Mouse (Mus musculus) liver, embryonic 12.5 days (tissue): Measurements from ENCODE around the gene Pdxdc1. TPM values are rescaled to one million over a fixed set of nuclear protein-coding genes. Genes with fewer than 3 reads are reported as not detected.
"Not testable (repeated sequence)": the region's sequence is repeated elsewhere in the genome, so short reads cannot be mapped to it uniquely, and the experiment has no call there.

Source experiments
- ATAC-seq: fragments of 200-750 bp; cut with Nextera tagmentation; 2 replicates; pipeline ENCODE4 v1.8.0; 2017; ENCODE audit warnings: moderate number of reproducible peaks, mild to moderate bottlenecking, moderate library complexity
- H3K27ac ChIP-seq: fragments of 300-500 bp; sonication (generic); 2 replicates; pipeline ENCODE4 v1.5.1; 2016; ENCODE audit warnings: mild to moderate bottlenecking
- H3K27me3 ChIP-seq: fragments of 300-500 bp; sonication (generic); replicated peaks from 2 replicates; pipeline ENCODE4 v1.6.1; 2016; ENCODE audit warnings: mild to moderate bottlenecking, moderate library complexity
- H3K36me3 ChIP-seq: fragments of 300-500 bp; sonication (generic); 2 replicates; pipeline ENCODE4 v1.6.1; 2016; ENCODE audit warnings: mild to moderate bottlenecking, moderate library complexity
- H3K4me1 ChIP-seq: fragments of 300-500 bp; sonication (generic); 2 replicates; pipeline ENCODE4 v1.6.1; 2016
- H3K4me2 ChIP-seq: fragments of 300-500 bp; sonication (generic); 2 replicates; pipeline ENCODE4 v1.6.1; 2016; ENCODE audit warnings: mild to moderate bottlenecking, moderate library complexity
- H3K4me3 ChIP-seq: fragments of 300-500 bp; sonication (generic); 2 replicates; pipeline ENCODE4 v1.5.1; 2016; ENCODE audit warnings: mild to moderate bottlenecking, moderate library complexity
- H3K9ac ChIP-seq: fragments of 300-500 bp; sonication (generic); 2 replicates; pipeline ENCODE4 v1.6.1; 2016; ENCODE audit warnings: mild to moderate bottlenecking, moderate library complexity
- H3K9me3 ChIP-seq: fragments of 300-500 bp; sonication (generic); replicated peaks from 2 replicates; pipeline ENCODE4 v1.6.1; 2016; ENCODE audit warnings: mild to moderate bottlenecking, moderate library complexity
- WGBS: fragments of 180-500 bp; shearing (Covaris S2); methylation state at CpG from one replicate; pipeline ENCODE4 v1.1.7; 2016; ENCODE audit not compliant: insufficient replicate concordance; 5-methylcytosine and 5-hydroxymethylcytosine counted together
- microRNA-seq: library from miRNA; unstranded; fragments of <30 nt; microRNA quantifications from one replicate; pipeline ENCODE4, GENCODE M21; 2017
- polyA plus RNA-seq: library from polyadenylated mRNA; unstranded; fragments of >200 nt; fragmentation: Nextera tagmentation; extraction: Ambion mirVana; gene quantifications from 2 replicates; pipeline ENCODE4 v1.2.1, GENCODE M21; 2016

Gene Pdxdc1
- polyA plus RNA-seq, 1 experiment from 2014 or later, result 35.5 TPM

DNA sequence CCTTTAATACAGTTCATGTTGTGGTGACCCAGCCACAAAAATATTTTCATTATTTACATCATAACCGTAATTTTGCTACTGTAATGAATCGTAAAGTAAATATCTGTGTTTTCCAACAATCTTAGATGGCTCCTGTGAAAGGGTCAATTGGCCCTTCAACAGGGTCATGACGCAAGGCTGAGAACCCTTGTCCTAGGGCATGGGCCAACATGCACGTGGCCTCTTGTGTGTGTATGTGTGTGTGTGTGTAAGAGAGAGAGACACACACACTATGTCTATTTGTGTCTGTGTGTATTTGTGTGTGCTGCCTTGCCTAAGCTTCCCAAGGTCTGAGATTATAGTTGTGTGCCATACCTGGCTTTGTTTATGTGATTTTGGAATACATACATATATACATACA is 95.3 kb downstream of the Pdxdc1 start:
- Histone ChIP-seq H3K27ac (no peak overlapping the region), H3K9me3 (no peaks in the 10 kb centered on the region), H3K27me3 (no peaks in the 10 kb centered on the region), H3K4me1 (no peaks in the 10 kb centered on the region), H3K4me2 (no peak overlapping the region), H3K9ac (no peak overlapping the region), H3K4me3 (no peak overlapping the region), H3K36me3 (peaks cover 97% of the 10 kb centered on the region)
- WGBS, result 91% methylated on average over 4 of the region's 4 CpGs
- no peak for ATAC-seq

DNA sequence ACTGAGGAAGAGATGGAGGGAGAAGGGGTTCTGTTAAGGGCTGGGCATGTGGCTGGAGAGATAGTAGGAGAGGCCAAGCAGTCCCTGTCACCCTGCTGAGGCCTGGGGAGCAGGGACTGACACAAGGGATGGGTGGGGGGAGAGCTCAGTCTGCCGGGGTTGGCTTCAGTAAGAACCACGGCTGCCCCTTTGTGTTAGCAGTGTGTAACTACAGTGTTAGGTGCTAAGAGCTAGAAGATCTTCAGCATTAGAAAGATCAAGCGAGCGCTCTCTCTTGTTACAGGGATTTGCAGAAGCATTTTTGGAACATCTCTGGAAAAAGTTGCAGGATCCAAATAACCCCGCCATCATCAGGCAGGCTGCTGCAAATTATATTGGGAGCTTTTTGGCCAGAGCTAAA is 98.3 kb downstream of the Pdxdc1 start:
- Histone ChIP-seq H3K27me3 (no peaks in the 10 kb centered on the region), H3K9ac (no peak overlapping the region), H3K4me1 (no peaks in the 10 kb centered on the region), H3K4me2 (no peak overlapping the region), H3K36me3 (peaks cover 94% of the 10 kb centered on the region), H3K4me3 (no peak overlapping the region), H3K27ac (no peak overlapping the region), H3K9me3 (no peaks in the 10 kb centered on the region)
- WGBS, result 77% methylated on average over 5 of the region's 5 CpGs
- no peak for ATAC-seq

DNA sequence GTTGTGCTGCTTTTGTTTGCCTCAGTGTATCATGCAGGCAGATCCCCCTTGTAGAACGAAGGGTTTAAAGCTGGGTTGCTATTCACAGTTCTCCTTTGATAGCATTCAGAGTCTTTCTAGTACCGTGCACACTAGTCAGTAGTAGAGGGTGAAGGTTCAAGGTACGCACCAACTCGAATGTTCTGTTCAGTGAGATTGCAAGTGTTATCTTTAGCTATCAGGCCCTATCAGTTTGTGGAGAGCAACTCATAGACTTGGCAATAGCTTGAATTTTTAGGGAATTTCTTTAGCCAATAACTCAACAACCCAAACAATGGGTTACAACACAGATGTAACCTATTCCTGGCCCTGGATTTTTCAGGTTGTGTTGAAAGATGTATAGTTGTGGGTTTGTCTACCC is 101.7 kb downstream of the Pdxdc1 start:
- Histone ChIP-seq H3K4me2 (no peak overlapping the region), H3K4me1 (no peaks in the 10 kb centered on the region), H3K9ac (no peak overlapping the region), H3K27me3 (no peaks in the 10 kb centered on the region), H3K9me3 (no peaks in the 10 kb centered on the region), H3K36me3 (peaks cover 96% of the 10 kb centered on the region), H3K4me3 (no peak overlapping the region), H3K27ac (no peak overlapping the region)
- ATAC-seq, result no peak
- 70% methylated on average over 4 of the region's 4 CpGs for WGBS

DNA sequence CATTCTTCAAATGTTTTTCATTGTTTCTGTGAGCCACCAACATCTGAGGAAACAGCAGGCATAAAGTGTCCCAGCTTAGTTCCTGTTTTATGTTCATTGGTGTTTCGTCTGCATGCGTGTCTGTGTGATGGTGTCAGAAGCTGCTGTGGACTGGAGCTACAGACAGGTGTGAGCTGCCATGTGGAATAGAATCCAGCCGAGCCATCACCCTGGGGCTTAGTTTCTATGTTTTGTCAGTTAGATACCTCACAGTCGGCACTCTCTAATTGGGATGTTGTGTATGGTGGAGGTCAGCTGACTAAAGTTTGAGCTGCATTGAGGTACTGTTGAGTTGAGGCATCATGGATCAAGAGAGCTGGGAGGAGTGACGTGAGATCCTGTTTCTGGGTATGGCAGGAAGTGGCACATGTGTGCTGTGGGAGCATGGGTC is 106.2 kb downstream of the Pdxdc1 start:
- Histone ChIP-seq H3K9ac (no peak overlapping the region), H3K36me3 (peaks cover 99% of the 10 kb centered on the region), H3K9me3 (no peaks in the 10 kb centered on the region), H3K27ac (no peak overlapping the region), H3K4me1 (no peaks in the 10 kb centered on the region), H3K4me2 (no peak overlapping the region), H3K4me3 (no peak overlapping the region), H3K27me3 (no peaks in the 10 kb centered on the region)
- 82% methylated on average over 5 of the region's 5 CpGs for WGBS
- no peak for ATAC-seq

DNA sequence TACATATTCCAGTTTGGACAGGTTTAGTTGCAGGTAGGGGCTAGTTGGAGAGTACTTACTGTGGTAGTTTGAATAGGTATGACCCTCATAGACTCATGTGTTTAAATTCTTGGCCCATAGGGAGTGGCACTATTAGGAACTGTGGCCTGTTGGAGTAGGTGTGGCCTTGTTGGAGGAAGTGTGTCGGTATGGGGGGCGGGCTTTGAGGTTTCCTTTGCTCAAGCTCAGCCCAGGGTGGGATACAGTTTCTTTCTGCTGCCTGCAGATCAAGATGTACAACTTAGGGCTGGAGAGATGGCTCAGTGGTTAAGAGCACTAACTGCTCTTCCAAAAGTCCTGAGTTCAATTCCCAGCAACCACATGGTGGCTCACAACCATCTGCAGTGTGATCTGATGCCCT is 109.5 kb downstream of the Pdxdc1 start:
- H3K4me1 ChIP-seq, ATAC-seq, H3K4me2 ChIP-seq, H3K4me3 ChIP-seq, H3K9me3 ChIP-seq, H3K9ac ChIP-seq, H3K27ac ChIP-seq, H3K27me3 ChIP-seq: not testable (repeated sequence)
- peaks cover 99% of the 10 kb centered on the region for H3K36me3 ChIP-seq
- WGBS, result 49% methylated on average over 2 of the region's 2 CpGs

DNA sequence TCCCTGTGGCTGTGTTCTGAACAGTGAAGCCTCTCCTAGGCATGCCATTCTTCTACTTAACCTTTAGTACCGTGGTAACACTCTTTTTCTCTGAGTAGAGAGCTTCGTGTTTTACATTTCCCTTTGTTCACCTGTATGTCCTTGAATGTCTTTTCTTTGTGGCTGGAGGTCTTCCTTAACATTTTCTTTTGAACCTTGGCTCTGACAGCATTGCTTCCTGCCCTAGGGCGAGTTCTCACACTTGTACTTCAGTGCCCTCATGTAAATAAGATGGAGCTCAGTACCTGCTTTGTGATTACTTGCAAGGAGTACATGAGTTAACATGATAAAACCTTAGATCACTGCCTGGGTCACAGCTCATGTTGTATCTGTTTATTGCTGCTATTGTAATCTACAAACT is 117.0 kb downstream of the Pdxdc1 start:
- Histone ChIP-seq H3K9me3 (no peaks in the 10 kb centered on the region), H3K4me3 (no peak overlapping the region), H3K9ac (no peak overlapping the region), H3K36me3 (peaks cover 88% of the 10 kb centered on the region), H3K27me3 (no peaks in the 10 kb centered on the region), H3K4me2 (no peak overlapping the region), H3K4me1 (peaks cover 15% of the 10 kb centered on the region), H3K27ac (no peak overlapping the region)
- 81% methylated on average over 3 of the region's 3 CpGs for WGBS
- no peak for ATAC-seq

Small RNAs within 50 kb of the gene (microRNA-seq; reads per million reads assigned to microRNA genes)
- gene Gm27734, result not detected

Other genes starting within 250 kb of the Pdxdc1 start
- gene Parn, start 235.0 kb downstream of the Pdxdc1 start, polyA plus RNA-seq, result 28.1 and 28.5 TPM in 2 replicates
- gene Bfar, start 231.3 kb downstream of the Pdxdc1 start, polyA plus RNA-seq, result 17.0 and 17.1 TPM in 2 replicates
- 3.5 TPM in 2 replicates for gene 3110001I22Rik, start 231.2 kb downstream of the Pdxdc1 start, polyA plus RNA-seq
- 0.24 and 0.36 TPM in 2 replicates for gene Pla2g10, start 172.1 kb downstream of the Pdxdc1 start, polyA plus RNA-seq
- gene Rrn3, start 122.4 kb downstream of the Pdxdc1 start, polyA plus RNA-seq, result 48.7 and 49.8 TPM in 2 replicates
- gene Ntan1, start 84.3 kb downstream of the Pdxdc1 start, polyA plus RNA-seq, result 51.8 and 58.0 TPM in 2 replicates
- gene Mpv17l, start within 50 bp of the Pdxdc1 start, polyA plus RNA-seq, result 1.7 and 2.4 TPM in 2 replicates
- 0.15 and 0.43 TPM in 2 replicates for gene 2900011O08Rik, start 83.5 kb upstream of the Pdxdc1 start, polyA plus RNA-seq
- gene Ifitm7, start 83.8 kb upstream of the Pdxdc1 start, polyA plus RNA-seq, result 0.25 TPM in 1 of 2 replicates, not detected in the other